Mouse (Mus musculus): ENCODE data around the gene Ivl.

Gene Ivl

GRCm38 (mm10) chr3:92573449-92574041, at the start of gene Ivl:
Gene Ivl, minus strand, starts transcription at chr3:92573735.
- DNase-seq: no peak

- no peak for DNase-seq
These were observed 48.0 kb upstream of the Ivl start, which contains the start of gene Lce6a for GRCm38 (mm10) chr3:92621560-92621959. Gene Lce6a, minus strand, starts transcription at chr3:92621660.

- DNase-seq: no peak
These were observed 36.3 kb upstream of the Ivl start for GRCm38 (mm10) chr3:92609804-92610203.

GRCm38 (mm10) chr3:92607392-92607791, 33.9 kb upstream of the Ivl start, which contains the start of gene 2210017I01Rik:
Gene 2210017I01Rik, minus strand, starts transcription at chr3:92607492.
- no peak for DNase-seq

GRCm38 (mm10) chr3:92602169-92602568, 28.6 kb upstream of the Ivl start:
- DNase-seq: no peak

- DNase-seq: no peak
These were observed 26.9 kb upstream of the Ivl start for GRCm38 (mm10) chr3:92600456-92600855.

GRCm38 (mm10) chr3:92599973-92600372, 26.4 kb upstream of the Ivl start:
- no peak for DNase-seq

GRCm38 (mm10) chr3:92598429-92598828, 24.9 kb upstream of the Ivl start:
- DNase-seq: no peak

GRCm38 (mm10) chr3:92588858-92589257, 15.3 kb upstream of the Ivl start, which contains the start of gene Smcp:
Gene Smcp, minus strand, starts transcription at chr3:92588997.
- DNase-seq: no peak

GRCm38 (mm10) chr3:92587190-92587589, 13.7 kb upstream of the Ivl start:
- no peak for DNase-seq

- no peak for DNase-seq
These were observed 11.5 kb upstream of the Ivl start for GRCm38 (mm10) chr3:92585055-92585454.

GRCm38 (mm10) chr3:92583164-92583826, 9.8 kb upstream of the Ivl start:
- DNase-seq: no peak

GRCm38 (mm10) chr3:92579508-92579907, 6.0 kb upstream of the Ivl start:
- no peak for DNase-seq

GRCm38 (mm10) chr3:92578652-92579413, 5.3 kb upstream of the Ivl start:
- DNase-seq: no peak

GRCm38 (mm10) chr3:92572514-92573155, 900 bp downstream of the Ivl start:
- no peak for DNase-seq

GRCm38 (mm10) chr3:92568752-92569151, 4.8 kb downstream of the Ivl start:
- no peak for DNase-seq

GRCm38 (mm10) chr3:92565418-92565817, 8.1 kb downstream of the Ivl start:
- no peak for DNase-seq

GRCm38 (mm10) chr3:92534411-92534810, 39.1 kb downstream of the Ivl start, which contains the start of gene 2310046K23Rik:
Gene 2310046K23Rik, minus strand, starts transcription at chr3:92534511.
- no peak for DNase-seq

Measured in cerebellum, adult 9-11 months (tissue).